Mouse (Mus musculus) liver, embryonic 13.5 days (tissue): ENCODE measurements around the gene Pde9a. TPM values are rescaled to one million over a fixed set of nuclear protein-coding genes. Genes with fewer than 3 reads are reported as not detected.

ENCODE experiments used
- ATAC-seq: fragments of 200-750 bp; cut with Nextera tagmentation; 2 replicates; pipeline ENCODE4 v1.8.0; 2017; ENCODE audit warnings: low read depth, mild to moderate bottlenecking, moderate number of reproducible peaks, moderate library complexity
- DNase-seq: peaks from one replicate; pipeline ENCODE4 v3.0.0; 2022
- H3K27ac ChIP-seq: fragments of 300-500 bp; sonication (generic); 2 replicates; pipeline ENCODE4 v1.5.1; 2015; ENCODE audit warnings: moderate library complexity, mild to moderate bottlenecking, inconsistent platforms
- H3K27me3 ChIP-seq: fragments of 300-500 bp; sonication (generic); 2 replicates; pipeline ENCODE4 v1.6.1; 2015; ENCODE audit warnings: mild to moderate bottlenecking, inconsistent platforms
- H3K36me3 ChIP-seq: fragments of 300-500 bp; sonication (generic); 2 replicates; pipeline ENCODE4 v1.6.1; 2015; ENCODE audit warnings: mild to moderate bottlenecking, inconsistent platforms
- H3K4me1 ChIP-seq: fragments of 300-500 bp; sonication (generic); replicated peaks from 2 replicates; pipeline ENCODE4 v1.6.1; 2015; ENCODE audit warnings: inconsistent platforms
- H3K4me2 ChIP-seq: fragments of 300-500 bp; sonication (generic); 2 replicates; pipeline ENCODE4 v1.6.1; 2015; ENCODE audit warnings: inconsistent platforms, mild to moderate bottlenecking, moderate library complexity
- H3K4me3 ChIP-seq: fragments of 300-500 bp; sonication (generic); replicated peaks from 2 replicates; pipeline ENCODE4 v1.5.1; 2015; ENCODE audit warnings: mild to moderate bottlenecking, inconsistent platforms
- H3K9ac ChIP-seq: fragments of 300-500 bp; sonication (generic); 2 replicates; pipeline ENCODE4 v1.6.1; 2015; ENCODE audit warnings: mild to moderate bottlenecking, inconsistent platforms
- H3K9me3 ChIP-seq: fragments of 300-500 bp; sonication (generic); replicated peaks from 2 replicates; pipeline ENCODE4 v1.6.1; 2016; ENCODE audit warnings: inconsistent platforms
- WGBS: fragments of 180-500 bp; shearing (Covaris S2); methylation state at CpG from one replicate; pipeline ENCODE4 v1.1.7; 2015; ENCODE audit not compliant: insufficient replicate concordance; 5-methylcytosine and 5-hydroxymethylcytosine counted together
- polyA plus RNA-seq: library from polyadenylated mRNA; unstranded; fragments of >200 nt; fragmentation: Nextera tagmentation; extraction: Ambion mirVana; gene quantifications from 2 replicates; pipeline ENCODE4 v1.2.1, GENCODE M21; 2015

The Pde9a gene
- polyA plus RNA-seq, 1 experiment from 2014 or later = 3.9 TPM

GRCm38 (mm10) chr17:31500416-31500815 lies 114.4 kb downstream of the Pde9a start:
- Histone ChIP-seq H3K4me2 (no peak overlapping the region), H3K9ac (no peak overlapping the region), H3K27me3 (no peaks in the 10 kb centered on the region), H3K4me1 (peaks cover 31% of the 10 kb centered on the region), H3K36me3 (peaks cover 98% of the 10 kb centered on the region), H3K9me3 (no peaks in the 10 kb centered on the region), H3K27ac (no peak overlapping the region), H3K4me3 (no peak overlapping the region)
- no peak for ATAC-seq
- WGBS = 84% methylated on average over 8 of the region's 8 CpGs
- DNase-seq = no peak

GRCm38 (mm10) chr17:31500908-31501307 lies 114.9 kb downstream of the Pde9a start:
- Histone ChIP-seq H3K9ac (no peak overlapping the region), H3K4me2 (no peak overlapping the region), H3K36me3 (peaks cover 98% of the 10 kb centered on the region), H3K27ac (no peak overlapping the region), H3K27me3 (no peaks in the 10 kb centered on the region), H3K4me1 (peaks cover 31% of the 10 kb centered on the region), H3K4me3 (no peak overlapping the region), H3K9me3 (no peaks in the 10 kb centered on the region)
- DNase-seq = no peak
- WGBS = 71% methylated on average over 3 of the region's 3 CpGs
- no peak for ATAC-seq

GRCm38 (mm10) chr17:31502261-31502927 lies 116.4 kb downstream of the Pde9a start:
- H3K4me2 ChIP-seq = peak overlapping the region; percentile 30; the same call in 1 of the 2 replicates
- H3K27ac ChIP-seq = peak overlapping the region; percentile 58
- H3K36me3 ChIP-seq = peaks cover 98% of the 10 kb centered on the region
- H3K9me3 ChIP-seq = no peaks in the 10 kb centered on the region
- H3K27me3 ChIP-seq = no peaks in the 10 kb centered on the region
- H3K9ac ChIP-seq = peak overlapping the region; percentile 43
- DNase-seq = peak; percentile 49
- H3K4me3 ChIP-seq = no peak overlapping the region
- peaks cover 41% of the 10 kb centered on the region for H3K4me1 ChIP-seq
- ATAC-seq = peak; percentile 93
- 39% methylated on average over 12 of the region's 12 CpGs for WGBS

- ATAC-seq (no peak), DNase-seq (no peak)
- Histone ChIP-seq H3K36me3 (peaks cover 98% of the 10 kb centered on the region), H3K4me3 (no peak overlapping the region), H3K4me2 (peak overlapping the region; percentile 30; the same call in 1 of the 2 replicates), H3K27ac (peak overlapping the region; percentile 25; the same call in 1 of the 2 replicates), H3K27me3 (no peaks in the 10 kb centered on the region), H3K9ac (no peak overlapping the region), H3K9me3 (no peaks in the 10 kb centered on the region), H3K4me1 (peaks cover 42% of the 10 kb centered on the region)
- 86% methylated on average over 12 of the region's 12 CpGs for WGBS
Observed at GRCm38 (mm10) chr17:31503337-31503736, 117.3 kb downstream of the Pde9a start.

- no peak for DNase-seq
- H3K27ac ChIP-seq = no peak overlapping the region
- no peak overlapping the region for H3K4me3 ChIP-seq
- H3K9me3 ChIP-seq = no peaks in the 10 kb centered on the region
- H3K4me2 ChIP-seq = no peak overlapping the region
- no peak for ATAC-seq
- 73% methylated on average over 2 of the region's 2 CpGs for WGBS
- H3K4me1 ChIP-seq = peaks cover 42% of the 10 kb centered on the region
- H3K36me3 ChIP-seq = peaks cover 98% of the 10 kb centered on the region
- H3K9ac ChIP-seq = no peak overlapping the region
- H3K27me3 ChIP-seq = no peaks in the 10 kb centered on the region
Observed at GRCm38 (mm10) chr17:31503936-31504335, 117.9 kb downstream of the Pde9a start.

GRCm38 (mm10) chr17:31505013-31505412 lies 119.0 kb downstream of the Pde9a start:
- H3K27me3 ChIP-seq = no peaks in the 10 kb centered on the region
- 84% methylated on average over 5 of the region's 5 CpGs for WGBS
- H3K27ac ChIP-seq = no peak overlapping the region
- no peak overlapping the region for H3K9ac ChIP-seq
- DNase-seq (no peak), ATAC-seq (no peak)
- no peaks in the 10 kb centered on the region for H3K9me3 ChIP-seq
- H3K36me3 ChIP-seq = peaks cover 98% of the 10 kb centered on the region
- H3K4me1 ChIP-seq = peaks cover 42% of the 10 kb centered on the region
- H3K4me2 ChIP-seq = no peak overlapping the region
- no peak overlapping the region for H3K4me3 ChIP-seq

- Histone ChIP-seq H3K4me3 (no peak overlapping the region), H3K36me3 (peaks cover 91% of the 10 kb centered on the region), H3K4me2 (no peak overlapping the region), H3K27ac (no peak overlapping the region), H3K9me3 (no peaks in the 10 kb centered on the region), H3K27me3 (no peaks in the 10 kb centered on the region), H3K4me1 (peaks cover 51% of the 10 kb centered on the region), H3K9ac (no peak overlapping the region)
- ATAC-seq = no peak
- 72% methylated on average over 7 of the region's 7 CpGs for WGBS
- DNase-seq = no peak
Observed at GRCm38 (mm10) chr17:31506282-31506681, 120.3 kb downstream of the Pde9a start.

GRCm38 (mm10) chr17:31510944-31511343 lies 124.9 kb downstream of the Pde9a start:
- Histone ChIP-seq H3K4me1 (peaks cover 40% of the 10 kb centered on the region), H3K4me2 (peak overlapping the region; percentile 96), H3K4me3 (peak overlapping the region; percentile 86), H3K27me3 (no peaks in the 10 kb centered on the region), H3K9ac (peak overlapping the region; percentile 82; the same call in 1 of the 2 replicates), H3K36me3 (peaks cover 45% of the 10 kb centered on the region), H3K27ac (0 out of 2 replicates have a peak overlapping the region, but pooled peaks have one; percentile 71), H3K9me3 (no peaks in the 10 kb centered on the region)
- no peak for DNase-seq
- 79% methylated on average over 6 of the region's 6 CpGs for WGBS
- no peak for ATAC-seq

GRCm38 (mm10) chr17:31511792-31512495 lies 125.9 kb downstream of the Pde9a start:
- Histone ChIP-seq H3K36me3 (peaks cover 35% of the 10 kb centered on the region), H3K4me1 (peaks cover 35% of the 10 kb centered on the region), H3K27me3 (no peaks in the 10 kb centered on the region), H3K9me3 (no peaks in the 10 kb centered on the region), H3K9ac (peak overlapping the region; percentile 82), H3K27ac (peak overlapping the region; percentile 71), H3K4me3 (peak overlapping the region; percentile 86), H3K4me2 (peak overlapping the region; percentile 96)
- ATAC-seq = peak; percentile 93
- under 1% methylated on average over 56 of the region's 56 CpGs for WGBS
- peak; percentile 86 for DNase-seq

GRCm38 (mm10) chr17:31512593-31512992 lies 126.6 kb downstream of the Pde9a start:
- Histone ChIP-seq H3K36me3 (peaks cover 29% of the 10 kb centered on the region), H3K4me1 (peaks cover 29% of the 10 kb centered on the region), H3K9ac (peak overlapping the region; percentile 82), H3K4me3 (peak overlapping the region; percentile 86), H3K4me2 (peak overlapping the region; percentile 96), H3K9me3 (no peaks in the 10 kb centered on the region), H3K27ac (0 out of 2 replicates have a peak overlapping the region, but pooled peaks have one; percentile 8), H3K27me3 (no peaks in the 10 kb centered on the region)
- ATAC-seq (peak; percentile 53), DNase-seq (no peak)
- 16% methylated on average over 6 of the region's 6 CpGs for WGBS

GRCm38 (mm10) chr17:31514696-31515095 lies 128.7 kb downstream of the Pde9a start:
- peaks cover 8% of the 10 kb centered on the region for H3K36me3 ChIP-seq
- H3K4me1 ChIP-seq = peaks cover 36% of the 10 kb centered on the region
- WGBS = 38% methylated on average over 1 of the region's 1 CpGs
- no peaks in the 10 kb centered on the region for H3K9me3 ChIP-seq
- H3K27ac ChIP-seq = no peak overlapping the region
- H3K4me2 ChIP-seq = no peak overlapping the region
- ATAC-seq (no peak), DNase-seq (no peak)
- H3K9ac ChIP-seq = no peak overlapping the region
- H3K4me3 ChIP-seq = no peak overlapping the region
- H3K27me3 ChIP-seq = no peaks in the 10 kb centered on the region
